Mouse (Mus musculus): Measurements from ENCODE around the gene Wdr26.

DNA sequence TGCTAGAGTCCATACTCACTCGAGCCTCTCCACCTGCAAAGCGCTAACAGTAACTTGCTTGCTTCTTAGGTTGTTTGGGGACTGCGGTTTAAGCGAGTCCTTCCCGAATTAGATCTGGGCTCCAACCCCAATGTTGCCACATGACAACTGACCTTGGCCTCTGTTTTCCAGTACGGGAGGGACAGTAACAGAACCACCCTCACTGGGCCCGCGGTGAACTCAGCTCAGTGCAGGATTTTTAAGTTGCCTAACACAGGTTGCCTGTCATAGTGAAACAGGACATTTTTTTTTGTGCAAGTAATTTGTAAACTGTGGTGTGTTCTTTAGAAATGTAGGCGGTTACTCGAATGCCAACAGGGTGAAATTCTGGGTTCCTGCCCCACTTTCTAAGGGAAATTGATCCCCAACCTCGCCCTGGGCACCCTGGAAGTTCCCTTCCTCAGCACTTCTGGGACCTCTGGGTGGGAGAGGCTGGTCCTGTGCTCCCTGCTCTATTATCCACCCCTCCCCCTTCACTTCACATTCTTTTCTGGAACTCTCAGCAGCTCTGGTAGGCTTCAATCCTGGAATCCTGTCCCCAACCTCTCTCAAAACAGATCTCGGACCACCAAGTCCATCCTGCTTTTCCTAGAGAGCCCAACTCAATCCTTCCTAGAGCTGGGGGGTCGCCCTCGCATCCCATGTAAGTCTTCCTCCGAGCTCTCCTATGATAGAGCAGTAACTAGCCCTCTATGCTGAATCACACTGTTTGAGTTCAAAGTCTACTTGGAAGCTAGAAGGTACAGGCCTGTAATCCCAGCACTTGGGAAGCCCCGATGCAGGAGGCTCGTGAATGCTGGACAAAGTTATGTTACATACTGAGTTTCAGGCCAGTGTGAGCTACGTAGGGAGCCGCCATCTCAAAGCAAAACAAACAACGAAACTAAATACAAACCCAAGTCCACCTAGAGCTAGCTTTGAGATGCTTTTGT is 46.1 kb upstream of the Wdr26 start:
- TF ChIP-seq CTCF (IDR thresholded peaks at IDR 0.05; ENCODE audit: low read depth, low read length) (no peak), POLR2A (IDR thresholded peaks at IDR 0.05; ENCODE audit: insufficient read depth, low read length) (no peak)
